Mouse (Mus musculus) liver, adult 10 weeks (tissue): ENCODE data around the gene Vwa8. TPM values are rescaled to one million over a fixed set of nuclear protein-coding genes. Genes with fewer than 3 reads are reported as not detected.

Source experiments
- polyA plus RNA-seq: library from polyadenylated mRNA; stranded (reverse); fragments of 350-450 nt; fragmentation: Illumina TruSeq; extraction: RNeasy Lipid Tissue Mini Kit (QIAGEN cat#74804); gene quantifications from one replicate; pipeline ENCODE4 v1.2.3, GENCODE M21; 2014; ENCODE audit warnings: low read depth, low replicate concordance

Vwa8 gene
- 86.5 TPM for polyA plus RNA-seq

GRCm38 (mm10) chr14:78848941-78849911 is at the start of gene Vwa8:
Gene Vwa8, plus strand, starts transcription at chr14:78849052.

Other genes starting within 250 kb of the Vwa8 start
- 1.1 TPM for gene Dgkh, start 116.3 kb upstream of the Vwa8 start, polyA plus RNA-seq